Mouse (Mus musculus) urinary bladder, postnatal 4 days (tissue): ENCODE measurements around the gene Gm5934.
"Not testable (repeated sequence)": the region's sequence is repeated elsewhere in the genome, so short reads cannot be mapped to it uniquely, and the experiment has no call there.

ENCODE experiments used
- DNase-seq, 2 experiments: peaks; one replicate each; pipeline ENCODE4 v3.0.0; 2021 to 2022; ENCODE audit warnings: low spot score in 2 of 2

The Gm5934 gene

DNA sequence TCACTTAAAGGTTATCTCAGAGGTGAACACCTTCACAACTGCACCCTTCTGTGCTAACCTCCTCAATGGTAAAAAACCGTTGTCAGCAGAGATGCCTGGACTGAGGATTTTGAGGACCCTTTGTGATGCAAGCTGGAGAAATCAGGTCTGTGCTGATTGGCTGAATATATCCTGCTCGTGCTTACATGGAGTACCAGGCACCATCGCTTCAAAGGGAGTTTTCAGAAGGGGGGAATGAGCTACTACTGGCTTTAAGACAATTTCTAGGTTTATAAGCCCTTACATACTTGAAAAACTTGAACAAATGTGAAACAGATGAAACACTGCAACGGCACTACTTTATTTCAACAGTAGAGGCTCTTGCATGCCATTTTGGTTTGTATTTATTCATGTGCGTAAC, at the start of gene Gm5934:
Gene Gm5934 (minus strand): TSS at position 101 of the 400 bp plus-strand sequence.
- DNase-seq: not testable (repeated sequence)
